Mouse (Mus musculus): ENCODE results near the gene Hs6st3. TPM values are rescaled to one million over a fixed set of nuclear protein-coding genes. Genes with fewer than 3 reads are reported as not detected.
A peak's percentile ranks its signal among the peaks of the same experiment; 100 is the strongest.

The Hs6st3 gene
- total RNA-seq, 2 experiments from 2014 or later = not detected

DNA sequence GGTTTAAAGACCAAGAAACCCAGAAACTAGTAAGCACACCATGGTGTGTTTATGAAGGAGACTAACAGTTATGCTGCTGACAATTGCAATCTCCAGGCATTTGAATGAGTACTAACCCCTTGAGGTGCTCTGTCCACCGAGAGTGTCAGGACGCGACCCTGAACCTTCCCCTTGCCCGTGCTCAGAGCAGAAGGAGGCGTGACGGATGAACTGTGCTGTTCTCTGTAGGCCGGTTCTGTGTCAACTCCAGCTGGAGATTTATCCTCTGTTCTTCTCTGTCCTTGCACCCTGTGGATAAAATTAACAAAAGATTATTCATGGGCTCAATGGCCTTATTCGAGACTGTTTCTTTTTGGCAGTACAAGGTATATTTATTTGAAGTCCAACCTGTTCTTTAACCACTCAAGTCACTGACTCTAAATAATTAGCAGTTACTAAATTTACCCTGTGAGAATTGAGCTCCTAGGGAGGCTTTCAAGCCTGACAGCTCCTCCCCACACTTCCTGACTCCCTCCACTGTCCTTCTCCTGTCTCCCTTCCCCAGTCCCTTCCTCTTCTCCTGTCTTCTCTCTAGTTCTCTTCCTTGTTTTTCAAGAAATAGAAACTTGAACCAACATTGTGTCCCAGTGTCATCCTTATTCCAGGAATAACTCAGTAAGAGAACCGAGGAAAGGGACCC, 659.2 kb downstream of the Hs6st3 start:
- no peak for DNase-seq

DNA sequence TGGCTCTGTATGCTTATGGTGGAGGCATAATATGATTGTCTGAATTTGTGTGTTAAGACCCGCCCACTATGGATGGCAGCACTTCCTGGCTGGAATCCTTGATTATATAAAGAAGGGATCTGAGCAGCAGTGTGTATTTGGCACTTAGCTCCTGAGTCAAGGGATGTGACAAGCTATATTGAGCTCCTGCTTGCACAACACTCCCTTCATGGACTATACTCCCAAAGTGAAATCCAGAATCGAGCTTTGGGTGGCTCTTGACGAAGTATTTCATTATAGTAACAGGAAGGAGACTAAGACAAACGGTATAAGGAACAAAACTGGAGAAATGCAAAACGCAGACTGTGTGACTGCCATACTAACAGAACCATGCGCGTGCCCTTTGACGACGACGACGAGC, 660.4 kb downstream of the Hs6st3 start:
- DNase-seq = no peak

DNA sequence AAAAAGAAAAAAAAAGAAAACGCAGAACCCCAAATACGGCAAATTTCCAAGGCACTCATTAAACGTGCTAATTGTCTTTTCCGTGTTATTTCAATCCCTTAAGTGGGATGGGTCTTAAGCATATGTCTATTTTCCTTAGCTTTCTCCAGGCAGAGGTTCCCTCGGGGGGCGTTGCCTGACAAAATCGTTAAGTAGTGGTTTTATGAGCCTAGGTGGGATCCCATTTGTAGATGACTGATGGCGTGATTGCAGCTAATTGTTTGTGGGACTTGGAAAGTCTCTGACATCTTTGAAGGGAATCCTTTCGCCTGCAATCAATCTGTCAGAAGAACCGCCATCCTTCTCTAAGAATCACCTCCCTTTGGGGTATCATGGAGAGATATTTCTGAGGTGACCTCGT, 662.7 kb downstream of the Hs6st3 start:
- no peak for DNase-seq

DNA sequence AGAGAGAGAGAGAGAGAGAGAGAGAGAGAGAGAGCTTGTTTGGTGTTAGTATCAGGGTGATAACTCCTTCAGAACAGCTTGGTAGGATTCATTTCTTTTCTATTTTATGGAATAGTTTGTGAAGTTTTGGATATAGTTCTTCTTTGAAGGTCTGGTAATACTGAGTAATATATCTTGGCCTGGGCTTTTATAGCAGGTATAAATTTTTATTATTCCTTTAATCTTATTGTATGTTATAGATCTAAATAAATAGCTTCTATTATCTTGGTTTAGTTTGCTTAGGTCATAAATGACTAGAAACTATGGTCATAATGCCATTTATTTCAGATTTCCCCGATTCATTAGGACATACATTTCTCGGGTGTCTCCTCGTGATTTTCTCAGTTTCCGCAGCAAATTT, 675.8 kb downstream of the Hs6st3 start:
- DNase-seq = no peak

DNA sequence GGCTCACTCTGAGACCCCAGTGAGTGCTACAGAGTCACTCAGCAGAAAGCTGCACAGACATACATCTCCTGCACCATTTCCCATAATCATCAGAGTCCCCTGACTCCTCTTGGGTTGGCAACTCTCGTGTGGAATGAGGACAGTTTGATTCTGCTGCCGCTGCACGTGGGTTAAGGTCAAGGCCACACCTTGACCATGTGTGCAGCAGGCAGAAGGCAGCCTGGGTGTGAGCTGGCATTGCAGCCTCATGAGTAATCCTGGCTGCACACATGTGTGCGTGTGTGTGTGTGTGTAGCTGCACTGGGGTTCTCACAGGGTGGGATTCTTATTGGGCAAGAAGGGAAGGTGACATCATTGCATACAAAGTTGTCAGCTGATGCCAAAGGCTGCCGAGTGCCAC, 677.5 kb downstream of the Hs6st3 start:
- DNase-seq = no peak

DNA sequence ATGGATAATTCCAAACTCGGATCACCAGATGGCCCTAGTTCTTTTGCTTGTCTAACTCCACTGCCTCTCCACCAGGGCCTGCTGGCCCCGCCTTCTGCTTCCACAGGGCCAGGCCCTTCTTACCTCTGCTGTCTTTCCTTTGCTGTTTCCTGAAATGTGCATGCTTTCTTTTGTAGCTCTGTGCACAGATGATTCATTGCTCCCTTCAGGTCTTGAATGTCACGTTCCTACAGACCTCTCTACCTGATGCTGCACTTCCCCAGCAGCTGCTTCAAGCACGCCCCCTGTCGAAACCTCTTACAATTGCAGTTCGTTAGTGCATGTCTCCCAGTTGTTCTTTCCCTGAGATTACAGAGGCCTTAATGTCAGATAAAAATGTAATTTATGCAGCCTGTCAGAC, 682.4 kb downstream of the Hs6st3 start:
- DNase-seq = no peak

DNA sequence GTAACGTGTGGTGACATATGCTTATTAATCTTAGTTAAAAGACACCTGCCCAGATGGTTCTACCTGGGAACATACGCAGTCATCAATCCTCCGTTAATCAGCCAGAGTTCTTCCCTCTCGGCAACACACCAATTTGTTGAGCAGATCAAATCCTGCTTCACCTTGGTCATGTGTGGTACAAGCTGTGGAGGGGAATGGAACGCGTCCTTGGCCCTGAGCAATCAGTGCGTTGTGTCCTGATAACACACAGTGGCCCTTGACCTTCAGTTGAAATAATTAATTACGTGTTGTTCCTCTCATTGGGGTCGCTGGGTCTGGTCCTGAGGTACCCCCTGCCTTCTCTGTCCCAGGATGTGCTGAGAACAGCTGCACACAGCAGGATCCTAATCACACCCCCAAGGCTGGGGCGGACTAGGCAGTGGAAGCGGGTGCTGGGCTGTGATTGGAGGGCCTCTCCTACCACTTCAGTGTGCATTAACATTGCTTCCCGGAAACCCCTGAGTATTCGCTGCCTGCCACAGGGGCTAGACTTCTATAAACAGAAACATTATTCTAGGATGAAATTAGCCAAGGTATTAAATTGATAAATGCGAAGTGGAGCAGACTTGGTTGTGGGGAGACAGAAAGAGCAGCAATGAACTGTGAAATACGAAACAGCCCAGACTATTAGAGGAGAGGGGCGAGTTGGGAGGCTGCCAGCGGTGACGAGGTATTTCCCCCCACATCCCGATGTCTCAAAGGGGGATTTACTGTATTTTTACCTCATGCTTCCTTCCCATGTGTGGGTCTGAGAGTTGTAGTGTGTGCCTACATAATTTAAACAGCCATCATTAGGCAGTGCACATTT, 693.2 kb downstream of the Hs6st3 start:
- no peak for DNase-seq

DNA sequence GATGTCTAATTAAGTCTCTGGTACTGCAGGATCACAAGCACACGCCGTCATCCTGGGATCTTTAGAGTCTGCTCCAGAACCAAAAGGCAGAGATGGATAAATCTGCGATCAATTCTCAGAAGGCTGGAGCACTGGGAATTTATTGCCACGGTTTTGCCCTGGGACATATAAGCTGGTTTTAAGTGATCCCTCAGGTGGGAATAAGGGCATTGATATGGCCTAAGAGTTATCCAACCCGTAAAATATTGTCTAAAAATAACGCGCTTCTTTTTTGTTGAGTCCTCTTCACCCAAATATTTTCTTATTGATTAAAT, 693.8 kb downstream of the Hs6st3 start:
- DNase-seq = no peak

DNA sequence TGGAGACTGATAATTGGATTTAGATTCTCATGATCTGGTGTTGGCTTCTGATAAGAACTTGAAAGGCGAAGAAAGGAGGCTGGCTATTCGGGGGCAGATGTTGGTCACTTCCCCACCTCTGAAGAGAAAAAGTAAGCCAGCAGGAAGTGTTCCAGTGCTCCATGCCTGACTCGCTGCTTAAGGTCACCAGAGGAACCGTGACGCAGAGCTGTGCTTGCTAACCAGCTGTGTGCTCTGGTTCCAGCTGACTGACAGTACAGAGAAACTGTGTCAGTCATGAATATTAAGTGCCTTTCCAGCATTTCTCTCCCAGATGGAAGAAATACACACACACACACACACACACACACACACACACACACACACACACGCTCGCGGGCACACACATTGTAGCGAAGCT, 694.8 kb downstream of the Hs6st3 start:
- DNase-seq = no peak

DNA sequence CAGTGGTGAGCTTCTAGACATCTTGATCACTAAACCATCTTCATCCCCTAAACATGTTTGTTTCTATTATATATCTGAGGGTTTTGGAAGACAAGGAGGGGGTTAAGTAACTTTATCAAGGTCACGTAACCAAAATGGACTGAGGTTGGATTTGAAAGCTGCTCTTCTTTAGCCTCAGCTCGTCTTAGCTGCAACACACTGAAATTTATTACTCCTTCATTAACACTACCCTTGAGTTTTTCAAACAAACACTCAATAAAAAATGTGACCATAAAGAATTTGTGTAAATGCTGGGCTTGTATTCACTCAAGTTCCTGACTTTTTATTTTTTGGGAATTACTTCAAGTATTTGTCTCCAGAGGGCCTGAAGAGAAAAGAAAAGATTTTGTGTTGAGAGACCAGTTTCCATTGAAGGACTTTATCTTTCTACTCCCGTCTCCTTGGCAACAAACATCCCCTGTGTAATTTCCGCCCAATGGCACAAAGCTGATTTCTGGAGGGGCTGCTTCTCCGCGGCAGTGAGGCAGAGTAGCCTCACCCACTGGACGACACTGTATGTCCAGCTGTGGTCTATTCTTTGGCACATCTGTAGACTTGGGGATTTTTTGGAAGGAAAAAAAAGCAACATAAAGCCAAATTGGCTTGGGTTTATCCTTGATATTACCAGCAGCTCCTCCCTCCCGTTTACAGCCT, 696.0 kb downstream of the Hs6st3 start:
- peak in 1 of 2 experiments; percentile 16 for DNase-seq

DNA sequence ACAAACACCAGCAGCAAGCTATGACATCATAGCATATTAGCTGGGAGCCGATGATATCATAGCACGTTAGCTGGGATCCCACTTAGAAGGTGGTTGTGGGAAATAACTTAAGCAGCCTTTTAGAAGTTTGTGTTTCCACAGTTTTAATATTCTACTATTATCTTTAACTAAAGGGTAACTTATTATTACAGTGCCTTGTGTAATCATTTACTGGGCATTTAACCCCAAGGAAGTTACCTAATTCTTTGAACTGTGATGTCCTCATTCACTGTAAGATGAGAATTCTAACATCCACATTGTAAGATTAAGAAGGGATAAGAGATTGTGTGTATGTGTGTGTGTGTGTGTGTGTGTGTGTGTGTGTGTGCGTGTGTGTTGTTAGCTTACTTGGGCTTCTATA, 697.9 kb downstream of the Hs6st3 start:
- no peak for DNase-seq

DNA sequence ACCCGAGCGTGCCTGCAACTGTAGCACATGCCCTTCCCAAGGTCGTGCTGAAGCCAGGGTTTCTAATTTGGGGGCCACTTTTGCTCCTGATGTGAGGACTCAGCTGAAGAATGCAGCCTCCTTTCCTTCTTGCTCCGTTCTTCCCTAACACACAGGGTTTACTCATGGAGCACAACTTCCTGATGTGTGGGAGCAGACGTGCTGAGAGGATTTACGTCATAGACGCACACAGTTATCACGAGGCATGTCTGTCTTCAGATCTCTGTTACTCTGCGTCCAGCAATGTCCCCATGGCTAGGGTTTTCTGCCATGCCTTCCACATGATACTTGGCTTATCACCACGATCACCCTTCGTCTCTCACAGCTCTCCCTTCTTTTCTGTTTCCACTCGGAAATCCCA, 709.4 kb downstream of the Hs6st3 start:
- no peak for DNase-seq

DNA sequence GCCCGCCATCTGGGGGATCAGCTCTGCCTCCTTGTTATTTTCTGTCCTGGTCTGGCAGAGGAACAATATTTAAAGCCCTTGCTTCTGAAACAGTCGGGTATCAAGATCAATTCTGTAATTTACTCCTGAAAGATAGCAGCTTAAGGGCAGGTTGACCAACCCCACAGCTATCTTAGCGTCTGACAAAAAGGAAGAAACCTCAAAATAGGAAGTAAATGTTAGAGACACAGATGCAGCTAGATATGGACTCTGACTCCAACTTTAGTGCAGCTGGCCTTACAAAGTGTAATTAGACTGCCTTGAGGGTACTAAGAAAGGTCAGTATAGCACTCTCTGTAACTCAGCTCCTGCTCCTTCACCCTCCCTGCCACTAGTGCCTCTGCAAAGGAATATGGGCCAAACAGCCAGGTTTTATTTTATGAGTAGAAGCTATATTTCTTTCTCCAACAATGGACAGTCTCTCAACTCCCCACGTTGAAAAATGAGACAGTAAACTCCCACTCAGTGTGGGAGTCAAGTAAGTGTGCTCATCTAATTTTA, 710.7 kb downstream of the Hs6st3 start:
- no peak for DNase-seq

DNA sequence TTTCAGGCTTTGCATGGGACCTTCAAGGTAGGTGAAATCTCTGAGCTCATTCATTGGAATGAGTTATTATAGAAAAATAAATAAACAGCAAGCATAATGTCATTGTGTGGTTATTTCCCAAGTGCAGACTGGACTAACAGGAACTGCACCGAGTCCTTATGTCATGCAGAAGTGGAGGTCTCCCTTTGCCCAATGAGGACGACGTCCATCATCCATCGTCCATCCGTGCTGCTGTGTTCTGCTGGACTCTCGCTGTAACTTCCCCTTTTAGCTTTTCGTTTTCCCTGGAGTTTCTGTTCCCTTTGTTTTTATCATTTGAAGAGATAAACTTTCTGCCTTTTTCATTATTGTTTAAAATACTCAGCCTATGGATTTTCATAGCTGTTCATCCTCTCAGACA, 711.2 kb downstream of the Hs6st3 start:
- DNase-seq = no peak

DNA sequence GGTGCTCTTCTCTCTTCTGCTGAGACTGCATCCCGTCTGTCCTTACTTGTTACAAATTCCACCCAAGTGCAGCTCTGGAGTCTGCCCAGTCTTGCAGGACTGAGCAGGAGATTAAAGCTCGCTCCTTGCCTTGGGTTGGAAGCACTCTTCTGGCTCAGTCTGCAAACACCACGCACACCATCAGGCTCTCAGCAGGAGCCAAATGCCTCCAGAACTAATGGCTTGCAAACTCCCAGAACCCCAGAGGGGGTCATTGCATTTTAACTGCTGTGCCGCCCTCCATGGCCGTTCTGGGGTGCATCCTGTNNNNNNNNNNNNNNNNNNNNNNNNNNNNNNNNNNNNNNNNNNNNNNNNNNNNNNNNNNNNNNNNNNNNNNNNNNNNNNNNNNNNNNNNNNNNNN, 714.0 kb downstream of the Hs6st3 start:
- DNase-seq = no peak

DNA sequence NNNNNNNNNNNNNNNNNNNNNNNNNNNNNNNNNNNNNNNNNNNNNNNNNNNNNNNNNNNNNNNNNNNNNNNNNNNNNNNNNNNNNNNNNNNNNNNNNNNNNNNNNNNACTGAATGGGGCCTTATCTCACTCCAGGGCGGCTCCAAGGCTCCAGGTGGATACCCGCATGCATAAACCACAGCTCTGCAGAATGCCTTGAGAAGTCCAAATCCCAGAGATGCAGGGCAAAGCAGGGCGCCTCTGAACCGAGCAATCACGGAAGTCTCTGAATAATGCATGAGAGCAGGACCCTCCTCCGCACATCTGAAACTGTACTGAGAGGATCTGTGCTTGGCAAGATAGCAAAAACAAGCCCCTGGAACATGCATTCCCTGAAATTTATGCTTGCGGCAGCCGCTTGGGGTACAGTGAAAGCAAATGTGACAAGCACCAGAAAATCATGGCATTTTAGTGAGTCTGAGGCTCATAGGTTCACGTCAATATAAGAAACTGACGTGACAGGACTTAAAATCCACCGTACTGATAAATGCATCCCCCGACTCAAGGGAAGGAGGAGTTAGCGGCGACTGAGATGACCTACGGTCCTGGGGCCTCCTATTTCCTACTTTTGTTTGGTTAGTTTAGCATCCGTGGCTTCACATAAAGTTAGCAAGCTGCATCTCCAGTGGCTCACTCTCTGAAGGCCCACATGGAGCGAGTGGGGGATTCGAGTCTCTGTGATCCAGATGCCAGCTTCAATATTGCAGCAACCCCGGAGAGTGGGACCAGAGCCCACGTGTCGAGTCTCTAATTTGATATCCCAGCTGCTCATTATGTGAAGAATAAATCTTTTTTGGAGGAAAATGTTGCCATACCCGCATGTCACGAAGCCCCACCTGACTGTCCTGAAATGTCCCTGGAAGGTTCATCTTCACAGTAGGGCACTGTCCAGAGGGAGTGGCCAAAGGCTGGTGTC, 719.5 kb downstream of the Hs6st3 start:
- DNase-seq = no peak

DNA sequence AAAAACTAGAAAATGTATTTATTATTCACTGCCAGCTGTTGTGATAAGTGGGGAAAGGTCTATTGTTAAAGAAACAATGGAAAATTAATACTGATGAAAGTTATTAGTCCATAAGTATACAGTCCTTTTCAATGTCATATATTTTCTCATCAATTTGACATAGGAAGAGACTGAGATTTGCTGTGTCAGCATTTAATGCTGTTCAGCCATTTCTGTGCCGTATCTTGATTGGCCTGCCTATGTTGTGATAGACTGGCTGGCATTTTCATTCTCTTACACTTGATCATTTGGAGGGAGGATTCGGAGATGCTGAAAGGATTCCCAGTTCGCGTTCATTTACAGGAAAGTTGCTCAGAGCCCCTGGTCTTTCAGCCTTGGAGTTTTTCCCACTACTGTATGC, 735.5 kb downstream of the Hs6st3 start:
- DNase-seq = no peak

DNA sequence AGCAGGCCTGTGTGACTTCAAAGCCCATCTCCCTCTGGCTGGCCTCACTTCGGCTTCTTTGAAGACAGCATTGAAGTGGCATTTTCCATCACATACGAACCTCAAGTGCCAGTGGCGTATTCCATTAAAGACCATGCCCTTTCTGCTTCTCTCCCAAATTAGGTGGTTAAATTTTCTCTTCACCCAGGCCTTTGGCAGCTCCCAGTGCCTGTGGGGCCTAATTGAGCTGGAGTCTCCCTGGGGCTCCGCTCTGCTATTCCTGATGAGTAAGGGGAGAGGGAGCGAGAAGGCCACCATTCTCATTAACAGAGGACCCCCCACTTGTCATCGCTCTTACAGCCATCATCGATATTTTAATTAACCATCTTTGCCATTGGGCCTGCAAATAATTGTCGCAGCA, 754.8 kb downstream of the Hs6st3 start:
- DNase-seq = no peak

DNA sequence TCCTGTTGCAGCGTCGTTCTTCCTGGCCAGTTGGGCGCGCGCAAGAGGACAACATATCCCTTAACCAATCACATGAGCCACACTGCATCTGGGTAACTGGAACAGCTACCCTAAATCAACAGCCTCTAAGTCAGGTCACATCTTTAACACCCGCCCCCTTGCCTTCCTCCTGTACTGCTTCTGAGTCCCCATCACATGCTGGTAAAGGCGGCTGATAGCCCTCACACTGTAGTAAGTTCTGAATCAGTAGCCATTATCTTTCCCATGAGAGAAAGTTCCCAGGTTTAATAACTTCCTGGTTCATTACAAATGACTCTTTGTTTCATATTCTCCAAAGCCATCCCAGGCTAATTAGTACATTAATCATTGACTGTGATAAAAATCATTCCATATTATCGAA, 757.0 kb downstream of the Hs6st3 start:
- DNase-seq = no peak

DNA sequence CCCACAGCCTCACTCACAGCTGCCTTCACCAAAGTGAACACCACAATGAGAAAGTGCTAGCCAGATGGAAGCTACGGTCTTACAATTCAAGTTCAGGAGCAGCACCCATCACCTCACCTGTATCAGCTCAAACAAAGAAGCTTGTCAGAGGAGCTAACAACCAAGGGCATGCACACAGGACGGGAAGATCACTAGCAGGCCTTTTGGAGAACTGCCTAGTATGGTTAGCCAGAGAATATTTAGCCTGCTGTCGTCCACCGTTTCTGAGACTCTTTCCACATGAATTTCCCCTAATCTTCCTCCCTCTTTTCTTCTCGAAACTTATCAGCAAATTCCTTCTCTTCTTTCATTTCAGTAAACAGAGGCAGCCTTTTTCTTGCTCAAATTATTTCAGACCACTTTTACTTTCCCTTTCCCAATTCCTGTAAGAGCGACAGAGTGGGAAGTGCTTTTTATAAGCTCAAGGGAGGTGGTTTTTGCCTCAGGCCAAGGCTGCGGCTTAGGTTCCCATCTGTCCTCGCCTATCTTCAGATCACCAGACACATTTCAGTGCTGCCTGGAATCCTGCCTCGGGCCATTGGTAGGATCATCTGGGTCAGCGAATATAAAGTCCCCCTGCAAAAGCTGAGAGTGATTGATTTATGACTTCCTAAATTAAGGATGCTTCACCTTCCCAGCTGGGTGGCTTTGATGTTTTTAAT, 757.8 kb downstream of the Hs6st3 start:
- no peak for DNase-seq

DNA sequence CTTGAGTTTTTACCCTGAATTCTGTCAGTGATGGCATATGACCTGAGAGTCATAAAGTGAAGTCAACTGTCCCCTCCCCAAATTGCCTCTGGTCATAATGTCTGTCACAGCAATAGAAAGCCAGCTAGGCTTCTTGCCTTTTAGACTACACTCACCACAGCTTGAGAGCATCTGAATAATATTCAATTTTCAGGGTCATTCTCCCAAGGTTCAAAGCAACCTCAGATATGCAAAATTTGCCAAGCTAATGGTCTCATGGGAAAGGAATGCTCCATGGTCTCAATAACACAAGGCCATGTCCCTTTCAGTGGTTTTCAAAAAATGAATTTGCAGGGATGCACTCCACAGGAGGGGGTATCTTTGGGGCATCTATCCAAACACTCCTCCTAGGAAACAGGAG, 764.3 kb downstream of the Hs6st3 start:
- no peak for DNase-seq
